Mouse (Mus musculus): Measurements from ENCODE around the gene Gm28035.

Gm28035 gene

DNA sequence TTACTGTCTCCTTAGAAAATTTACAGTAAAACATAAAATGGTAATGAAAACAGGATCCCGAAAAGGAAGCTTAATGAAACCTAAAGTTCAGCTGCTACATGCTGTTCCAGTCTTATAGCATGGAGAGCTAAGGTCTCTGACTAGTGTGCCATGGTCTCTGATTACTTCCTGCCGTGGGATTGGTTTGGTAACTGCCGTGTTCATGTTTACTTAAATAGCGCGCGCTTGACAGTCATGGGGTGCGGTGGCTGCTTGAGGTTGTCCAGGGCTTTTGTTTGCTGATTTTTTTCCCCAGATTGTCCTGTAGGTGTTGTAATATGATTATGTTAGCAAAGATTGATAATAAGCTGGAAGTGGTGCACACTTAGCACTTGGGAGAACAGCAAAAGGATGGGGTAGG, 65.7 kb downstream of the Gm28035 start:
- no peak for DNase-seq (ENCODE audit: low spot score)

DNA sequence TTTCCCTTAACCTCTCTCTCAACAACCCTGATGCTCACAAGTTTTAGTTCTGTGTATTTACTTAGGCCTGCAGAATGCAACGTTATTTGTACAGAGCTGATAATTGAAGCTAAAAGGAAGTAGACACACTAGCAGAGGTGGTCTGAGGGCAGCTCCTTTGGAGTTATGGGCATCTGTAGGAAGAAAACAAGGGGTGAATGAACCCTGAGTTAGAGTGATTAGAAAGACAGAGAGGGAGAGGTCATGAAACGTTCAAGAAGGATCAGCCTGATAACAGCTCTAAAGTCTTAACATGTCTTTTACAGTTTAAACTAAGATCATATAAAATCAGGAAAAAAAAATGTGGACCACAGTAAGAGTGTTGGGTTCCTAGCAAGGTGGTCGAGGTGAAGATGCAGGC, 69.0 kb downstream of the Gm28035 start:
- DNase-seq (ENCODE audit: low spot score) = no peak

DNA sequence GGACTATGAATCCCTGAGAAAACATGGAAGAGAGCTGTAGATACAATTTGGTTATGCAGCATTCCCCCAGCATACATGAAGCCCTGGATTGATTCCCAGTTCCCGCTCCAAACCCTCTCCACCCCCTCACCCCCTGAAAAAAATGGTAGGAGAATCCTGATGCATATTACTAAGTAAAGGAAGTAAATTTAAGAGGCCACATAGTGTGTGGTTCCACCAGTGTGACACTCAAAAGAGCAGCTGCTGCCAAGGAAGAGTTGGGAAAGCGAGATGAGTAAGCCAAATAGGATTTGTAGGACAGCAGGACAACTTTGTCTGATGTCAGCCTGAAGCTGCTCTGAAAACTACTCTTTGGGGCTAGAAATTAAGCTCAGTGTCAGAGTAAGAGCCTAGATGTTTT, 71.1 kb downstream of the Gm28035 start:
- no peak for DNase-seq (ENCODE audit: low spot score)

DNA sequence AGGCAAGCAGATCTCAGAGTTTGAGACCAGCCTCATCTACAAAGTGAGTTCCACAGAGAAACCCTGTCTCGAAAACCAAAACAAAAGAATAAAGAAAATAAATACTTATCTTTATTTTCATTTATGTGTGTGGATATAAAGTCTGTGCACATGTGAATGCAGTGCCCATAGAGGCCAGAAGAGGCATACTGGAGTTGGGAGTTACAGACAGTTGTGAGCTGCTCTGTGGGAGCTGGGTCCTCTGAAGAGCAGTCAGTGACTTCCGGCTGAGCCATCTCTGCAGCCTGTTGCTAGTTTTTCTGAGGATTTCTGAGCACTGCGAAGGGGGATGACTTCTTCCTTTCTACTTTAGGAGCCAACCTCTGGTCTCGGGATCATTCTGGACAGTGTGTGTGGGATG, 75.8 kb downstream of the Gm28035 start:
- DNase-seq (ENCODE audit: low spot score) = no peak

DNA sequence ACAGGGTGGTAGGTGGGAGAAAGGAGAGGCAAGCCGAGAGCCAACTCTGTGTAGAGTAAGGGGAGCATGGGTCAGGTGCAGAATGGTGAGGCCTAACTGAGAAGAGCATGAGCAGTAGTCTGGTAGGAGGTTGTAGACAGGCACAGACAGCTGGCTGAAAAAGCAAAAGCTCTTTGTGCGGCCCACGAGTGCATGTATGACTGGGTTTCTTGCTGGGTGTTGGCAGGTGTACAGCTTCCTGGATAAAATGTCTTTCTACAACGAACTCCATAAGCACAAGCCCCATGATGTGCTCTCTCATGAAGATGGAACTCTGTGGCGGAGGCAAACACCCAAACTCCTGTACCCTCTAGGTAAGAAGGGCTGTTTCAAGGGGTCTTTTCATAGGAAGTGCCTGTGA, 76.6 kb downstream of the Gm28035 start:
- DNase-seq (ENCODE audit: low spot score) = no peak

DNA sequence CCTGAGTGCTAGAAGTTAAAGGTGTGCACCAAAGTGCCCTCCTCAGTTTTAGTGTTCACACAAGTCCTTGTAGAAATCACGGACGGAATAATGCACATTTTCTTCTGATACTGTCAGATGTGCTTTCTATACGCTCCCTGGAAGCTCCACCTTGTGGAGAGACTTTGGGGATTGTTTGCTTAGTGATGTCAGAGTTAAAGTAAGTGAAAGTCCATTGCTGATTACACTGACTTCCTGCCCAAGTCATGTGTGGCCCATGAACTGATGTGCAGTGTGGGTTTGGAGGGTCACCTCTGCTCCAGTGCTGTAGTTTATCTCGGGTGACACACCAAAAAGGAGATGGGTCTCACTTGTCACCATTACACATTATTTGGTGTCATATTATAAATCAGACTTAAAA, 78.9 kb downstream of the Gm28035 start:
- DNase-seq (ENCODE audit: low spot score) = no peak

DNA sequence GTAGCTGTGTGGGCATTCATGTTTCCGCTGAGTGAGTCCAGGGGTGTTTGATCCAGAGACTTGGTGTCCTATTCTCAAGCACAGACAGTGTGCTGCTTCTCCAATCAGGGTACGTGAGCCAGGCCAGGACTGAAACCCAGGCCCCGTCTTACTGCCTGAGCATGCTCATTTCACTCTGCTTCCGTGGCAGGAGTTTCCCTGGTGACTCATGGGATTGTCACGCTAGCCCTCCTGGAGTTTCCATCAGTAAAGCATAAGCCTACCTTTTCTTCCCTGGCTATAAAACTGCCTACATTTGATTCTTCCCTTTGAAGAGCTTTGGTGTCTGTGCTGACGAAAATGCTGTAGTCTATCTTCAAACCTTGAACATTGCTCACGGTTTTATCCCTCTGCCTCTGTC, 82.7 kb downstream of the Gm28035 start:
- no peak for DNase-seq (ENCODE audit: low spot score)

DNA sequence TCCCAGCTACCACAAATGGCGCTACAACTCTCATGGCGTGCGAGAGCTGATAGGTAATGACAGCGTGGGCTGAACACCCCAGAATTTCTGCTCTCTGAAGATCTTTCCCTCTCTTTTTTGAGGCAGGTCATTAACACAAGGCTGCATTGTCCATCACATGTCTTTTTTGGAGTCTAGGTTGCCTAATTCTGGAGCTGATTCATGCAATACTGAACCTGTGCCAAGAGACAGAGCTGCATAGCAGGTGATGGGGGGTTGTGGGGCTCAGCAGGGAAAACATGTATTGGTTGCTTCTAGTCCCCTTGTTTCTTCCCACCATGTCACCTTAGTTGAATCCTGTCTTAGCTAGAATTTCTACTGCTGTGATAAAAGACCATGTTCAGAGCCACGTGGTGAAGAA, 84.9 kb downstream of the Gm28035 start:
- DNase-seq (ENCODE audit: low spot score) = no peak

DNA sequence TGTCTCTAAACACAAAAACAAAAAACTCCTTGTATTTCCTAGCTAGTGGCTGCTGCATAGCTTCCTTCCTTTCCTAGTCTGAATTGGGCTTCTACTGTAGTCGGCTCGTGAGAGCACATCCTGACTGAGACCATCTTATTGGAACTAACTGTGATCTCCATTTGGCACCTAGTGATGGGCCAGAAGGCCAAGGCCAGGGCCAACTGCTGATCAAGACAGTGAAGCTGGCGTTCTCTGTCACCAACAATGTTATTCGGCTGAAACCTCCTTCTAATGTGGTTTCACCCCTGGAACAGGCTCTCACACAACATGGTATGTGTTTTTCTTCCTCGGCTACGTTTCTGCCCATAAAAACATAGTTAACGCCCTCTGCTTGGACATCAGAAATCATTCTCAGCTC, 86.9 kb downstream of the Gm28035 start:
- no peak for DNase-seq (ENCODE audit: low spot score)

DNA sequence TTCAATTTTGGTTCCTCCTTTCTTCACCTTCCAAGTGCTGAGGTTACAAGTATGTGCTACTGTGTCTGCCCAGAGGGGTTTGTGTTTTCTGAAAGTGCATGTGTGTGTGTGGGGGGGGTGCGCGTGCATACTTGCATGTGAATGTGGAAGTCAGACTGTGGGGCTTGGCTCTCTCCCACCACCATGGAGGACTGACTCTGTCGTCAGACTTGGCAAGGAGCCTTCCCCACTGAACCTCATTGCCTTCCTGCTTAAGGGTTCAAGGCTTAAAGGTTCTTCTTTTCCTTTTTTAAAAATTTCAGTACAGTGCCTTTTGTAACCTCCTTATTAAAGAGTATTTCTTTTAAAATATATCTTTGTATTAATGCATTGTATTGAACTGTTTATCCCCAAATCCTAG, 88.4 kb downstream of the Gm28035 start:
- DNase-seq (ENCODE audit: low spot score) = no peak
